20 mouse cellular contexts compared by ENCODE assay signal in the genomic region with DNA sequence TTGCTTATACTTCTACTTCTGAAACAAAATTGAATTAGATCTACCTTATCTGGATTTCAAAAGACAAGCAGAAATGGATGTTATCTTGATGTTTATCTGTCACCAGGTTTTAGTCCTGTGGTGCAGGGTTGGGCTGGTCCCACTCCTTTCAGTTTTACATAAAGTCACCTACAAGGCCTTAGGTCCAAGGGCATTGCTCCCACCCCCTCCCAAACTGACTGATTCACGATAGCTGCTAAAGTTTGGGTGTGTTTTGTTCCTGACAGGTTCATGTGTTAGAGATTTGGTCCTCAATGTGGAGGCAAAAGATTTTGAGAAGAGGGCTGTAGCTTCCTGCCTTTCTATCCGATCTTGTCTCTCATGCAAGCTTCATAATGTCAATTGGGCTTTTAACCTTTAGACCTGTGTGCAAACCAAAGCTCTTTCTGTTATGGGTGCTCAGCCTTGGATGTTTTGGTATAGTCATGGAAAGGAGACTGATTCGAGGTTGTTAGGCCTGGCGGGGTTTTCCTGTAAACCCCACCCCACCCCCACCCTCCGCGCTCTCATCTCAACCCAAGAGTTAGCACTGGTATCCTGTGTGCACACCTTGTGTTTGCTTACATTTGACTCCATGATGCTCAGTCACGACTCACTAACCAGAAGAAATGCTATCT.
"Had no signal": no experiment of that assay in that cellular context is flagged by ENCODE, and none has a peak within 500 bp of the region (broad histone marks: within the 10 kb centered on the region; RNA-seq: fewer than 3 reads in every experiment).

No protein-coding gene starts in this region.

- H3K4me3 ChIP-seq: kidney, embryonic 15.5 days; liver, embryonic 12.5 days; liver, embryonic 15.5 days; lung, embryonic 15.5 days; megakaryocyte, embryonic 14.5 days; midbrain, embryonic 10.5 days; midbrain, embryonic 13.5 days had no signal

- H3K4me1 ChIP-seq: kidney, embryonic 15.5 days; liver, embryonic 12.5 days; liver, embryonic 15.5 days; lung, embryonic 15.5 days; megakaryocyte, embryonic 14.5 days; midbrain, embryonic 13.5 days had no signal

- H3K4me2 ChIP-seq: kidney, embryonic 15.5 days; liver, embryonic 12.5 days; liver, embryonic 15.5 days; lung, embryonic 15.5 days; midbrain, embryonic 13.5 days had no signal

- H3K9ac ChIP-seq: kidney, embryonic 15.5 days; liver, embryonic 12.5 days; liver, embryonic 15.5 days; lung, embryonic 15.5 days; midbrain, embryonic 13.5 days had no signal

- H3K27ac ChIP-seq: kidney, embryonic 15.5 days; liver, embryonic 12.5 days; liver, embryonic 15.5 days; lung, embryonic 15.5 days; midbrain, embryonic 10.5 days; midbrain, embryonic 13.5 days; stomach, postnatal 0 days had no signal

- H3K36me3 ChIP-seq: kidney, embryonic 15.5 days; liver, embryonic 12.5 days; liver, embryonic 15.5 days; lung, embryonic 15.5 days; midbrain, embryonic 10.5 days; midbrain, embryonic 13.5 days had no signal

- DNase-seq: kidney, adult 8-10 months; kidney, postnatal 14 days; kidney, postnatal 4 days; lung, adult 18-20 months; lung, postnatal 10 days; lung, postnatal 36 days; right cerebral cortex, adult 18-20 months; right cerebral cortex, postnatal 14 days; right cerebral cortex, postnatal 4 days; thymus, adult 18-20 months; thymus, postnatal 36 days had no signal

- H3K9me3 ChIP-seq: kidney, embryonic 15.5 days; liver, embryonic 12.5 days; liver, embryonic 15.5 days; lung, embryonic 15.5 days; midbrain, embryonic 10.5 days had no signal

- ATAC-seq: liver, embryonic 12.5 days; midbrain, embryonic 13.5 days; midbrain, embryonic 16.5 days had no signal

- H3K27me3 ChIP-seq: kidney, embryonic 15.5 days; liver, embryonic 12.5 days; liver, embryonic 15.5 days; lung, embryonic 15.5 days; midbrain, embryonic 13.5 days had no signal
